Mouse (Mus musculus): ENCODE measurements around the gene Cwc22. TPM values are rescaled to one million over a fixed set of nuclear protein-coding genes. Genes with fewer than 3 reads are reported as not detected.

Cwc22 gene
- polyA plus RNA-seq, 1 experiment: 27.5 TPM

GRCm38 (mm10) chr2:77974986-77975385, 28.8 kb upstream of the Cwc22 start:
- no peak for TF ChIP-seq GATA1 (IDR thresholded peaks at IDR 0.05; ENCODE audit: low read length)

- TF ChIP-seq GATA1 (IDR thresholded peaks at IDR 0.05; ENCODE audit: low read length): no peak
Observed at GRCm38 (mm10) chr2:77974366-77974765, 28.2 kb upstream of the Cwc22 start.

DNA sequence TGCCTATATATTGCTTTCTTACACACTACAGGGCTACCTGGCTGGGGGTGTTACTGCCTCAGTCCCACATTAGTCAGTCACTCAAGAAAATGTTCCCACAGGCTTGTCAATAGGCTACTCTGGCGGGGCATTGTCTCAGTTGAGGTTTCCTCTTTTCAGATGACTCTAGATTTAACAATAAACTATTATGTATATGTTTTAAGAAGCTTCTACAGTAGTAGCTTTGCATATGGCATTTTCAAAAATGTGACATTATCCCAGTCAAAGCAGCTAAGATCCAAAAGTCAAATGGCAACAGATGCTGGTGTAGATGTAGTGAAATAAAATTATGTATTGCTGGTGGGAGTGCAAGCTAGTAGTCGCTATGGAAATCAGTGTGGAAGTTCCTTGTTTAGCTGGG, 27.1 kb upstream of the Cwc22 start:
- no peak for TF ChIP-seq GATA1 (IDR thresholded peaks at IDR 0.05; ENCODE audit: low read length)

DNA sequence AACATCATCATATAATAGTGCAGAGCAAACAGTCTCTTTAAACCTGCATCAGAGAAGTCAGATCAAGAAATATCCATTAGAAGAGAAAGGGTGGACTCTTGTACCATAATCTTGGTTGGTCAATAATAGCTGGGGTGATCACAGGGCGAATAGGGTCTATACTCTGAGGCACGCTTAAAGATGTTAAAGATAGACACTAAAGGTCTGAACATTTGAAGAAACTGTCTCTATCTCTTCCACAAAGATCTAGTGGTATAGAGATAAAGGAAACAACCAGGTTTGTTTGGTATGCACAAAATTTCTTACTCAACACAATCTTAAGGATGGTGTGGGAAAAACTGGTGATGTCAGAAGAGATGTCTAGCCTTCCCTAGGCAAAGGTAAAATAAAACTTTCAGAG, 26.4 kb upstream of the Cwc22 start:
- no peak for TF ChIP-seq GATA1 (IDR thresholded peaks at IDR 0.05; ENCODE audit: low read length)

GRCm38 (mm10) chr2:77971871-77972270, 25.7 kb upstream of the Cwc22 start:
- TF ChIP-seq GATA1 (IDR thresholded peaks at IDR 0.05; ENCODE audit: low read length): no peak

- no peak for TF ChIP-seq GATA1 (IDR thresholded peaks at IDR 0.05; ENCODE audit: low read length)
Observed at GRCm38 (mm10) chr2:77971361-77971760, 25.2 kb upstream of the Cwc22 start.

DNA sequence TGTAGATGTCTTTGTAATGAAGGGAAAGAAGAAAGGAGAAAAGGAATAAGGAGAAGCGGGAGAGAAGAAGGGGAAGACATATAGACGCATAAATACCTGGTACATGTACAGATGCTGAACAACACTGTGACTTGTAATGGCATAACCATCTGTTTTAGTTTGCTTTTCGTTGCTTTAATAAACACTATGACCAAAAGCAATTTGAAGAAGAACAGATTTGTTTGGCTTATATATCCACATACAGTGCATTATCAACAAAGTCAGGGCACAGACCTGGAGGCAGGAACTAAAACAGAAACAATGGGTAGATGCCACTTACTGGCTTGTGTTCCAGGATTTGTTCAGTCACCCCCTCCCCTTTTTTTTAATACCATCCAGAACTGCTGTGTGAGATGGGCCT, 24.4 kb upstream of the Cwc22 start:
- no peak for TF ChIP-seq GATA1 (IDR thresholded peaks at IDR 0.05; ENCODE audit: low read length)

DNA sequence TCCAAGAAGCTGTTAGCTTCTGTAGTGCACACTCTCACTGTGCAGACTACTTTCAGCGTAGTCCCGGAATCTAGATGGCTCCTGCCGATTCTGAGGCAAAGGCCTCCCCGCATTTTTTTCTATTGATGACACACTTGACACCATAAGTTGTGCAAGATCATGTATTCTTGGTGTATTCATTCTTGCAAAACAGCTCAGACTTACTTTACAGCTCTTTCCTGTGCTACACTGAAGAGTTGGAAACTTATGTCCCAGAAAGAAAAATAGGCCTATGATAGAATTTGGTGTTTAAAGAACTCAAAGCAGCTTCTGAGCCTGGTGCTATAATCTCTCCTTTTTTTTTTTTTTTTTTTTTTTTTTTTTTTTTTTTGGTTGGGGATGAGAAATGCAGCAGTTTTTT, 23.8 kb upstream of the Cwc22 start:
- no peak for TF ChIP-seq GATA1 (IDR thresholded peaks at IDR 0.05; ENCODE audit: low read length)

DNA sequence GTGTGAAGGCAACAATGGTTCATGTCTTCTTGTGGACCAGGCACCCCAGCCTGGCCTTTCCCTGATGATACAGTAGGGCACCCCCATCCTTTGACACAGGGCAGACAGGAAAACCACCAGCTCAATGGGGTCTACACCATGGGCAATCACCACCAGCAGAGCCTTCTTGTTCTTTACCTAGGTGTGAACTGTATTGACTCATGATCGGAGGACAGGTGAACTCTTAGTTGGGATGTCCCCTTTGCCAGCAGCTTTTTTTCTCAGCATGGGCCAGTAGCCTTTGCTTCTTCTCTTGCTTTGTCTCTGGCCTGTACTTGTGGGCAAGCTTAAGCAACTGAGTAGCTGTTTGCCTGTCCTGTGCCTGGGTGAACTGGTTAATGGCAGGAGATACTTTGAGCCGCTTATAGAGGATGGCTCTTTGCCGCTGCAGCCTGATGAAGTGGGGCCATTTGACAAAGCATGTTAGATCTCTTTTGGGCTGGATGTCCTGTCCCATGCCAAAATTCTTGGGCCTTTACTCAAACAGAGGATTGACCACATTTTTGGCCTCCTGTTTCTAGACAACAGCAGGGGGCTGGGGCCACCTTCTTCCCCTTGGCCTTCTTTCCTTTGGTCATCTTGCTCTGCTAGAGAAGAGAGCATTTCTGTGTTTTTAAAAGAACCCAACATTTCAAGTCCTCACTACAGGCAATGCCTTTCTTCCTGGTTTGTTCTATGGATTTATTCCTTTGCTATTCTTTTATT, 16.4 kb upstream of the Cwc22 start:
- no peak for TF ChIP-seq GATA1 (IDR thresholded peaks at IDR 0.05; ENCODE audit: low read length)

DNA sequence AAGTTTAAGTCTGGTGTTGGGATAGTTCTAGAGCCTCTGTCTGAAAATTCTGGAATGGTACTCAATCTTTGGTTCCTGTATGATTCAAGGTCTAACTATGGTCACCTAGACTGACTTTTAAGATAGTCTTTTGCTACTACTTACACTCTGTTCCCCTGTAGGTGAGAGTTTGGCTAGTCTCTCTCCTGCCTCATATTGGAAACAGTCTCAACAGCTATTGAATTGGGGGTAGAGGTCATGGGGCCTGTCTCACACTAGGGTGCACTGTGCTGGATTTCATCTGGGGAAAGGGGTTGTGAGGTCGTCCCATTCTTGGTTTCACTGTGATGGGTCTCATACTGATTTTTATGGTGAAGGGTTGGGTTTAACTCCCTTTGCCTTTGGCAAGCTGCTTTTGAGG, 15.1 kb upstream of the Cwc22 start:
- TF ChIP-seq GATA1 (IDR thresholded peaks at IDR 0.05; ENCODE audit: low read length): no peak

GRCm38 (mm10) chr2:77960711-77961110, 14.5 kb upstream of the Cwc22 start:
- TF ChIP-seq GATA1 (IDR thresholded peaks at IDR 0.05; ENCODE audit: low read length): no peak

GRCm38 (mm10) chr2:77959341-77959740, 13.2 kb upstream of the Cwc22 start:
- no peak for TF ChIP-seq GATA1 (IDR thresholded peaks at IDR 0.05; ENCODE audit: low read length)

DNA sequence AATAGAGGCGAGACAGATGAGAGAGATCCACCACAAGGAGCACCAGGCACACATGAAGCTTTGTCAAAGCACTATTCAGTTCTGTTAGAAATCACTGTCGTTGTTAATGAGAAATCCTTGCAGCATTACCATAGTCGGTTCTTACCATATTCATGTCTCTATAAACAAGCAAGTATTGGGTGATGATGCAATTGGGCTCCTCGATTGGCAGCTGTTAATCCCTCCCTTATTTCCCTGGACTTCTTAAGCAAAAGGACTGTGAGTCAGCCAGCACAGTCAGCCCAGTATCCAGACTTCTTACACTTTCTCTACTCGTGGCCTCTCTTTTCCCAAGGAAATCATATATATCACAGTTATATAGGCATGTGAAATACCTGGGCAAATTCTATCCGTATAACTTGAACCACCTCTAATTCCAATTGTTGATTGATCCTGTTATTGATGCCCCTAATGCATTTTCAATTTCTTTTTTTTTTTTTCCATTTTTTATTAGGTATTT, 5.3 kb upstream of the Cwc22 start:
- no peak for TF ChIP-seq GATA1 (IDR thresholded peaks at IDR 0.05; ENCODE audit: low read length)

DNA sequence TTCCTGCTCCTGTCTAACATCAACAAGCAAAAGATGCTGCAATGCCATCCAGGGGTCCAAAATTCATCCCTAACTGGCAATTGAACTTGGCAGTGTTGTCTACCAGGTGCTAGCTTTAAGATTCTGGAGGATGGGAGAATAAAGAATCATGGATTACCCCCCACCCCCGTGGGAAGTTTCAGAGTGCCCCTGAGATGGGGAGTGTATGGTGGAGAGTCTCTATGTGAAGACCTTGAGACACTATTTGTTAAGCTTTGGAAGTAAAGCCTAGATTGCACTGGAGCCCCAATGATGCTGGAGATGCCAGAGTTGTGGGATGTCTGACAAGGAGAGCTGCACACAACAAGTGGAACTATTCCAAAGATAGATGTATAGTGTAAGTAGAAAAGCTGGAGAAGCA, 3.9 kb upstream of the Cwc22 start:
- TF ChIP-seq GATA1 (IDR thresholded peaks at IDR 0.05; ENCODE audit: low read length): no peak

GRCm38 (mm10) chr2:77949521-77949920, 3.3 kb upstream of the Cwc22 start:
- TF ChIP-seq GATA1 (IDR thresholded peaks at IDR 0.05; ENCODE audit: low read length): no peak

DNA sequence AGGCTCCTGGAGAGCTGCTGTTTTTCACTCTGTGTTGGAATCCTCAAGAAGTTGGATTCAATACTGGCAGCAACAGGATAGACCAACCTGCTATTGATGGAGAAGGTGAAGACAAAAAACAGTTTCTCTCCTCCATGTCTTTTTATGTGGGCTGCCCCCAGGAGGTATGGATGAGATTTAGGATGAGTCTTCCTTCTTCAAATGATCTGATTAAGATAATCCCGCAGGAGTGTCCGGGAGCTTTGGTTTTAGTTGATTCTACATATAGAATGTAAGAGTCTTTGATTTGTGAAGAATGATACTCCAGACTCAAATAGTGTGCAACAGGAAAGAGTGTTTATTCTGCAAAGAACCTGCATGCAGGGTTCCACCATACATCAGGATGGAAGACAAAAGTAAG, 2.7 kb upstream of the Cwc22 start:
- TF ChIP-seq GATA1 (IDR thresholded peaks at IDR 0.05; ENCODE audit: low read length): no peak

DNA sequence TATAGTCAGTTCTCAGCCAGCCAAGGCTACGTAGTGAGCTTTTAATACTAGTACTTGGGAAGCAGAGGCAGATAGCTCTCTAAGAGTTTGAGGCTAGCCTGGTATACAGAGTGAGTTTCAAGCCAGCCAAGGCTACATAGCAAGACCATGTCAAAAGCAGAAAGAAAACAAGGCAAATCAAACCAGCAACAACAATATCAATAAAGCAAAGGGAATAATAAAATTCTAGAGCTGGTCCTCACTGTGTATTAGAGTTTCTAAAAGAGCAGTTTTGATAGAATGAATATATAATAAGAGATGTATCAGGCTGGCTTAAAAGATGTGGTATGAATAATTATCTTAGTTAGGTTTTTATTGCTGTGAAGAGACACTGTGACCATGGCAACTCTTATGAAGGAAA, 2.0 kb upstream of the Cwc22 start:
- TF ChIP-seq GATA1 (IDR thresholded peaks at IDR 0.05; ENCODE audit: low read length): no peak

Data from G1E-ER4 (cell line).